Mouse (Mus musculus) embryo, embryonic 10.5 days (tissue): ENCODE data around the gene Zfp428.
A peak's percentile ranks its signal among the peaks of the same experiment; 100 is the strongest.
"Not testable (repeated sequence)": the region's sequence is repeated elsewhere in the genome, so short reads cannot be mapped to it uniquely, and the experiment has no call there.

ENCODE experiments used
- DNase-seq: peaks from one replicate; pipeline ENCODE4 v3.0.0-alpha.2; 2015; ENCODE audit warnings: low spot score

Gene Zfp428

GRCm38 (mm10) chr7:24481474-24482207 is 25.2 kb upstream of the Zfp428 start, which contains the start of gene Cadm4:
Cadm4 (plus strand) TSS chr7:24482023.
- peak; percentile 91 for DNase-seq

- DNase-seq: peak; percentile 19
These were observed 24.4 kb upstream of the Zfp428 start for GRCm38 (mm10) chr7:24482208-24483020.

- not testable (repeated sequence) for DNase-seq
These were observed 23.5 kb upstream of the Zfp428 start for GRCm38 (mm10) chr7:24483291-24483690.

DNA sequence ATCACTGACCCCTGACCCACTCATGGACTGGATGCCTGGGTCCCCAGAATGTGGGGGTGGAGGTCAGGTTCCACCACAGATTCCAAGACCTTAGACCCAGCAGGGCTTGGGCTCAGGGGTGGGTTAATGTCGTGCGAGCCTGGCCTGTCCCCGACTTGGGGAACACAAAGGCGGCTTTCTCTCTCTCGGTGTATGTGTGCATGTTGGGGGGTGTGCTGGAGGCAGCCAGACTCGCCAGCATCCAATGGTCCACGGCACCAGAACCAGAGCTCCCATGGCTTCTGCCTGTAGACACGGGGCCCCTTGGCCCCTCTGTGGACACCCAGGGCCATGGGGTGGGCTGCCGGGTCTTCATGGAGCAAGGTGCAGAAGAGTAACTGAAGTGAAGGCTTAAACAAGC is 21.3 kb upstream of the Zfp428 start:
- DNase-seq: no peak

GRCm38 (mm10) chr7:24486654-24487130 is 20.1 kb upstream of the Zfp428 start:
- peak; percentile 30 for DNase-seq

DNA sequence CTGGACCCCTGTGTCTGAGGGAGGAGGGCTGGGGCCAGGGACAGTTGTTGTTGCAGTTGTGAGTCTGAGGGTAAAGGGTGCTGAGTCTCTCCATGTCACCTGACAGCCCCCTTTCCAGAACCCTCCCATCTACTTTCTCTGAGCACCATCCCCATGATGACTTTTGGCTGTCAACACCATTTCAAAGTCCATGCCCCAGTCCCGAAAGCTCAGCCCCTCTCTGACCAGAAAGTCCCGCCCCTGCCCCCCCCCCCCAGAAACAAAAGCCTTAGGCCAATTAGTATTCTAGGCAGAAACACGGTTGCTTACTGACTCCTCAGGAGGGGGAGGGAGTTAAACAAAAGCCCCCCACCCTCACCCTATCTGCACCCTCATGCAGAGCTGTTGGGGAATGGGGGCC is 19.4 kb upstream of the Zfp428 start:
- DNase-seq: no peak

DNA sequence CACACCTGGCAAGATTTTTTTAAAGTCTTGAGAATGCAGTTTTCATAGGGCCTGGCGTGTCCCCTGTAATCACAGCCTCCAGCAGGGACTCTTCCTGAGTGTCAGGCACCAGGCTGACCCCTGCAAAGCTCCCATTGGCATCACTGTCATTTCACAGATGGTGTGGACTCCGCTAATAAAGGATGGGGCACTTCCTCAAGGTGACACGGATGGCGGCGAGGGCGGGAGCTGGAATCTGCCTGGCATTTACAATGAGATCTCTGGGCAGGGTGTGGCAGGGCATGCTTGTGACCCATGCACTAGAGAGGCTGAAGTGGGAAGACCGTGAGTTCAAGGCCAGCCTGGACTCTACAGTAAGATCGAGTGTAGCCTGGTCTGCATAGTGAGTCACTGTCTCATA is 18.5 kb upstream of the Zfp428 start:
- DNase-seq: no peak

- peak; percentile 68 for DNase-seq
These were observed 6.8 kb upstream of the Zfp428 start for GRCm38 (mm10) chr7:24499856-24500577.

DNA sequence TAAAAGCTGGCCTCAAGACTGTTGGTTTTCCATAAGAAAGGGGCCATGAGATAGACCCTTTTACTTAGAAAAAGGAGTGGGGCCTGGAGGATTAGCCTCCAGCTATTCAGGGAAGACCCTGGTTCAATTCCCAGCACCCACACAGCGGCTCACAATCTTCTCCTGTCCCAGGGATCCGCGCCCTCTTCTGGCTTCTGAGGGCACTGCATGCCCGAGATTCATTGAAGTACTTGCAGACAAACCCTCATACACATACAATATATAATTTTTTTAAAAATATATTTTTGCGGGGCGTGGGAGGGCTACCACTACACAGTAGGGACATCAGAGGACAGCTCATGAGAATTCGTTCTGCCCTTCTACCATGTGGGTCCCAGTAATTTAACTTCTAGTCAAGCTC is 5.9 kb upstream of the Zfp428 start:
- DNase-seq: peak; percentile 51

- DNase-seq: no peak
These were observed 5.3 kb upstream of the Zfp428 start for GRCm38 (mm10) chr7:24501492-24501891.

DNA sequence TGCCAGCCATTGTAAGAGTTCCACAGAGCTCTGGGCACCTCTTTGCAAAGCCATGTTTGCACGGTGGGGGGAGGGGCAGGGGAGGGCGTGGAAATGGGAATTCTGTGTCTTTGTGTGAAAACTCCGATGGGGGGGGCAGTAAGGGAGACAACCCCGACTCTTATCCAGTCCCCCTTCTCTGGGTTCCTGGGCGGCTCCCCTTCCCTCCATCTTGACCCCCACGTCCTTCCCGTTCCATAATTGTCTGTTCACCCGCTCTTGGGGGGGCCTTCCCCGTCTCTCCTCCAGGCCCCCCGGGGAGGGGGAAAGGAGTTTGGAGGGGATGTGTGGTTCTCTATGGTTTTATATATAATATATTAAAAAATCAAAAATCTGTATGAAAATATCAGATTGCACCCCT is 2.8 kb upstream of the Zfp428 start:
- no peak for DNase-seq

DNA sequence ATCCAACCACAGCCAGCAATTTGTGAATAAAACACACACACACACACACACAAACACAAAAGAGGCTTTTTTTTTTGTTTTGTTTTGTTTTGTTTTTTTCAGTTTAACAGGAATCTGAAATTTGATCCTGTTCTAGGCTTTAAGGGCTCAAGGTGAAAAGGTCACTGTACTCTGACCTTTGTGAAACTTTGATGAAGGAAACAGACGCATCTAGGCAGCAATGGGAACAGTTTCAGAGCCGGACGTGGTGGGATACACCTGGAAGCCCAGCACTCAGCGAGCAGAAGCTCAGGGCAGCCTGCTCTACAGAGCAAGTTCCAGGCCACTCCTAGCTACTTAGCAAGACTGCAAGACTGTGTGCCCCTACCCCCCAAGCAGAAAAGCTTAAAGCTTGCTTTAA is 1.9 kb upstream of the Zfp428 start:
- peak; percentile 56 for DNase-seq

- peak; percentile 24 for DNase-seq
These were observed 1.2 kb upstream of the Zfp428 start for GRCm38 (mm10) chr7:24505447-24506064.

DNA sequence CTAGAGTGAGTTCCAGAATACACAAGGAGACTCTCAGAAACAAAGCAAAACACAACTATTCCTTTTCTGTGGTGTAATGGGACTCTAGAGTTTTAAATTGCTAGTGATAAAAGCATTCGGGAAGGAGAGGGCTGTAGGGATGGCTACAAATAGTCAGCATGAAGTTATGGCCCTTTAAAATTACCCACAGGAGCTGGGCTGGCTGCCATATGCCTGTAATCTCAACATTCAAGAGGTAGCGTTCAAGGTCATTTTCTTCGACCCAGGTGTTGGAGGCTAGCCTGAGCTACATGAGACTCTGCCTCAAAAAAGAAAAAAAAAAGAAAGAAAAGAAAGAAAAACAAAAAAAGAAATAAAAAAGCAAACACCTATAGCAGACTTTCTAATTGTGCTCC is 744 bp upstream of the Zfp428 start:
- DNase-seq: peak; percentile 20

GRCm38 (mm10) chr7:24506476-24506837 is 349 bp upstream of the Zfp428 start:
- DNase-seq: no peak

GRCm38 (mm10) chr7:24507726-24508114 is 914 bp downstream of the Zfp428 start:
- DNase-seq: no peak

GRCm38 (mm10) chr7:24512355-24512754 is 5.5 kb downstream of the Zfp428 start, which contains the start of gene AC161166.1:
AC161166.1 (minus strand) TSS chr7:24512455.
- no peak for DNase-seq

DNA sequence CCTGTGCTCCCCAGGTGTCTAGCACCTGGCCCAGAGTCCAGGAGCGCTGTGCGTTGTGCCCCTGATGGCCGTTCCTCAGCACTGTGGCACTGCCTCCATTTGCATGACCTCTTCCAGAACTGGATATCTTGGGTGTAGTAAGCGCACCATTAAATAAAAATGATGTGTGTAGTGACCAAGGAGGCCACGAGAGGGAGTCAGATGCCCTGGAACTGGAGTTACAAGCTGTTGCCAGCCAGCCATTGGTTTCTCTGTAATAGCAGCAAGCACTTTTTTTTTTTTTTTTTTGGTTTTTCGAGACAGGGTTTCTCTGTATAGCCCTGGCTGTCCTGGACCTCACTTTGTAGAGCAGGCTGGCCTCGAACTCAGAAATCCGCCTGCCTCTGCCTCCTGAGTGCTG is 9.5 kb downstream of the Zfp428 start:
- DNase-seq: peak; percentile 45

DNA sequence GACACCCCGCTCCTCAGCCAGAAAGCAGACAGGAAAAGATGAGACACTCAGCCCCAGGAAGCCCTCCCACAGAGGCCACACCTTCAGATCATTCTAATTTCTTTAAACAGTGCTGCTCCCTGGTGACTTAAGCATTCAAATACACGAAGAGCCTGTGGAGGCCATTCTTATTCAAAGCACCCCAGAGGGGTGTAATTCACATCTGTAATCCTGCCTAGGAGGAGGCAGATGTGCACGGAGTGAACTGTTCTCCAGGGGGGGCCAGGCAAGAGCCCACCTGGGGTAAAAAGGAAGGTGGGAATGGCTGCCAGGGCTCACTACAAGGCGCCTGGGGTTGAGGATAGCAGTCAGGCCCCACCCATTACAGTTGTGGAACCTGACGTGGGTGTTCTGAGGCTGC is 10.3 kb downstream of the Zfp428 start:
- DNase-seq: no peak

- DNase-seq: no peak
These were observed 10.8 kb downstream of the Zfp428 start for GRCm38 (mm10) chr7:24517654-24518053.

- no peak for DNase-seq
These were observed 12.3 kb downstream of the Zfp428 start for GRCm38 (mm10) chr7:24519130-24519529.

DNA sequence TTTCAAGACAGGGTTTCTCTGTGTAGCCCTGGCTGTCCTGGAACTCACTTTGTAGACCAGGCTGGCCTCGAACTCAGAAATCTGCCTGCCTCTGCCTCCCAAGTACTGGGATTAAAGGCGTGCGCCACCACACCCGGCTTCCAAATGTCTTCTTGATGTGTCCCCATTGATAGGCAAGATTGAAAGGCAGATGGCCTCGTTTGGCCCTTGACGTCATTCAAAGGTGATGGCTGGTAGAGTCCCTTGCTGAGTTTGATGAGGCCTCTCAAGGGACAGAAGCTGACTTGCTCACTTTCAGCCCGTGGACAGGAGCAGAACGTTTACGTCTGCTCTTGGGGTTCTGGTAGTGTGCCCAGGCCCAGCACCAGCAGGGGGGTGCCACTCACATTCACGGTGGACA is 13.2 kb downstream of the Zfp428 start:
- DNase-seq: not testable (repeated sequence)
